Mouse (Mus musculus): Measurements from ENCODE around the gene Tnrc6c.

Gene Tnrc6c

GRCm38 (mm10) chr11:117677594-117677993 is 23.5 kb downstream of the Tnrc6c start:
- DNase-seq = no peak

- no peak for DNase-seq
Measured at GRCm38 (mm10) chr11:117678155-117678554, 24.1 kb downstream of the Tnrc6c start.

- DNase-seq = no peak
Measured at GRCm38 (mm10) chr11:117678740-117679139, 24.7 kb downstream of the Tnrc6c start.

- DNase-seq = no peak
Measured at GRCm38 (mm10) chr11:117684640-117685039, 30.6 kb downstream of the Tnrc6c start.

GRCm38 (mm10) chr11:117685461-117685860 is 31.4 kb downstream of the Tnrc6c start:
- DNase-seq = no peak

- DNase-seq = no peak
Measured at GRCm38 (mm10) chr11:117686021-117686420, 31.9 kb downstream of the Tnrc6c start.

GRCm38 (mm10) chr11:117688603-117689002 is 34.5 kb downstream of the Tnrc6c start:
- no peak for DNase-seq

- DNase-seq = no peak
Measured at GRCm38 (mm10) chr11:117691311-117691710, 37.2 kb downstream of the Tnrc6c start.

GRCm38 (mm10) chr11:117694050-117694449 is 40.0 kb downstream of the Tnrc6c start:
- DNase-seq = no peak

- DNase-seq = no peak
Measured at GRCm38 (mm10) chr11:117696585-117696984, 42.5 kb downstream of the Tnrc6c start.

GRCm38 (mm10) chr11:117700871-117701270 is 46.8 kb downstream of the Tnrc6c start:
- DNase-seq = no peak

GRCm38 (mm10) chr11:117706267-117706666 is 52.2 kb downstream of the Tnrc6c start:
- DNase-seq = no peak

- no peak for DNase-seq
Measured at GRCm38 (mm10) chr11:117707238-117707637, 53.1 kb downstream of the Tnrc6c start.

- DNase-seq = peak in 1 of 2 experiments; percentile 67
Measured at GRCm38 (mm10) chr11:117709308-117709707, 55.2 kb downstream of the Tnrc6c start.

- DNase-seq = no peak
Measured at GRCm38 (mm10) chr11:117710815-117711294, 56.8 kb downstream of the Tnrc6c start.

GRCm38 (mm10) chr11:117712065-117712464 is 58.0 kb downstream of the Tnrc6c start:
- DNase-seq = no peak

- no peak for DNase-seq
Measured at GRCm38 (mm10) chr11:117713375-117713774, 59.3 kb downstream of the Tnrc6c start.

GRCm38 (mm10) chr11:117718838-117719237 is 64.7 kb downstream of the Tnrc6c start:
- no peak for DNase-seq

- no peak for DNase-seq
Measured at GRCm38 (mm10) chr11:117724604-117725301, 70.7 kb downstream of the Tnrc6c start.

GRCm38 (mm10) chr11:117727031-117727430 is 72.9 kb downstream of the Tnrc6c start:
- no peak for DNase-seq

GRCm38 (mm10) chr11:117728245-117728644 is 74.2 kb downstream of the Tnrc6c start:
- DNase-seq = no peak

GRCm38 (mm10) chr11:117728841-117729240 is 74.8 kb downstream of the Tnrc6c start:
- no peak for DNase-seq

GRCm38 (mm10) chr11:117729341-117729740 is 75.3 kb downstream of the Tnrc6c start:
- no peak for DNase-seq

- DNase-seq = no peak
Measured at GRCm38 (mm10) chr11:117729798-117730489, 75.9 kb downstream of the Tnrc6c start.

Measured in spleen, adult 18-20 months (tissue).